In genomic region chr17:13182712-13183111, GRCm38 (mm10) we compare ENCODE assay signal across 12 mouse cellular contexts. TPM values are rescaled to one million over a fixed set of nuclear protein-coding genes. Genes with fewer than 3 reads are reported as not detected.
"Had no signal": no experiment of that assay in that cellular context is flagged by ENCODE, and none has a peak within 500 bp of the region (broad histone marks: within the 10 kb centered on the region; RNA-seq: fewer than 3 reads in every experiment).

No protein-coding gene starts in this region.

RNA-seq across cellular contexts. Expression of gene Smok2a, which starts 38.3 kb away (rescaled TPM):
- polyA plus RNA-seq: neural tube, embryonic 13.5 days; neural tube, embryonic 14.5 days; neural tube, embryonic 15.5 days; small intestine, adult 2 months; spleen, adult 2 months; stomach, embryonic 14.5 days; stomach, embryonic 15.5 days; stomach, embryonic 16.5 days; stomach, postnatal 0 days; thymus, adult 2 months; thymus, postnatal 0 days; urinary bladder, adult 2 months had no signal

RNA-seq across cellular contexts. Expression of gene Smok2b, which starts 47.3 kb away (rescaled TPM):
- polyA plus RNA-seq: neural tube, embryonic 13.5 days; neural tube, embryonic 14.5 days; neural tube, embryonic 15.5 days; small intestine, adult 2 months; spleen, adult 2 months; stomach, embryonic 14.5 days; stomach, embryonic 15.5 days; stomach, embryonic 16.5 days; stomach, postnatal 0 days; thymus, adult 2 months; thymus, postnatal 0 days; urinary bladder, adult 2 months had no signal

RNA-seq across cellular contexts. Expression of gene Unc93a, which starts 51.1 kb away (rescaled TPM):
- polyA plus RNA-seq: neural tube, embryonic 13.5 days; neural tube, embryonic 14.5 days; neural tube, embryonic 15.5 days; spleen, adult 2 months; stomach, embryonic 14.5 days; stomach, embryonic 15.5 days; stomach, embryonic 16.5 days; urinary bladder, adult 2 months had no signal
